ENCODE assay signal across 9 mouse cellular contexts in the genomic region with DNA sequence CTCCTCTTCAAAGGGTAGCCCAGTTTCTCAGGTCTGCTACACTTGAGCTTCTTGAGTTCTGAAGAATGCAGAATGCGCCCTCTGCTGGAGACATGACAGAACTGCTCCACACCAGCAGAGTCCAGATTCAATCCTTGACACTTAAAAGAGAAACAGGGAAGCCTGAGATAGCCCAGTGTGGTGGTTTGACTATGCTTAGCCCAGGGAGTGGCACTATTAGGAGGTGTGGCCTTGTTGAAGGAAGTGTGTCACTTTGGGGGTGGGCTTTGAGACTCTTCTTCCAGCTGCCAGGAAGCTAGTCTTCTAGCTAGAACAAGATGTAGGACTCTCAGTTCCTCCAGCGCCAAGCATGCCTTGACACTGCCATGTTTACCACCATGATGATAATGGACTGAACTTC. TPM values are rescaled to one million over a fixed set of nuclear protein-coding genes. Genes with fewer than 3 reads are reported as not detected.
A peak's percentile ranks its signal among the peaks of the same experiment; 100 is the strongest.
DNase-seq lines count a peak whose midpoint lies in the region; ATAC-seq lines count a peak whose summit lies in the region.
"Had no signal": no experiment of that assay in that cellular context is flagged by ENCODE, and none has a peak within 500 bp of the region (broad histone marks: within the 10 kb centered on the region; RNA-seq: fewer than 3 reads in every experiment).

No protein-coding gene starts in this region.

- no peak for ATAC-seq in embryonic facial prominence, embryonic 11.5 days (replicated peaks; ENCODE audit: insufficient number of reproducible peaks, low FRiP score, low TSS enrichment, low read depth)
- ATAC-seq in inflammation-experienced regulatory T-cells, adult 6 months: peak; percentile 43
- no peak for ATAC-seq in liver, embryonic 11.5 days (replicated peaks; ENCODE audit: low FRiP score)

- H3K36me3 ChIP-seq in embryonic facial prominence, embryonic 11.5 days (replicated peaks; ENCODE audit: control insufficient read depth, insufficient read depth, low read depth, low read length): no peaks in the 10 kb centered on the region
- H3K36me3 ChIP-seq in liver, embryonic 11.5 days (ENCODE audit: control insufficient read depth, insufficient read depth, low read length): no peaks in the 10 kb centered on the region

- 44% methylated on average over 2 of the region's 2 CpGs for WGBS in embryonic facial prominence, embryonic 11.5 days
- WGBS in liver, embryonic 11.5 days: 42% methylated on average over 2 of the region's 2 CpGs

- H3K27ac ChIP-seq in embryonic facial prominence, embryonic 11.5 days (replicated peaks; ENCODE audit: low read depth, low read length): no peak overlapping the region
- no peak overlapping the region for H3K27ac ChIP-seq in liver, embryonic 11.5 days (ENCODE audit: low read depth, low read length)

- DNase-seq in urinary bladder, postnatal 25 days (ENCODE audit: low spot score): peak; percentile 66
- DNase-seq in urinary bladder, postnatal 10 days (ENCODE audit: low spot score): no peak
- DNase-seq in adrenal gland, postnatal 25 days: peak; percentile 64
- peak; percentile 90 for DNase-seq in embryonic facial prominence, embryonic 11.5 days (ENCODE audit: low spot score)
- DNase-seq in liver, embryonic 11.5 days (ENCODE audit: low spot score): peak; percentile 60
- peak; percentile 77 for DNase-seq in right cerebral cortex, adult 18-20 months
- peak; percentile 55 for DNase-seq in yolk sac, embryonic 10.5 days (ENCODE audit: low spot score)

- no peak overlapping the region for H3K4me3 ChIP-seq in embryonic facial prominence, embryonic 11.5 days (ENCODE audit: low read depth, low read length)
- no peak overlapping the region for H3K4me3 ChIP-seq in liver, embryonic 11.5 days (ENCODE audit: low read depth, low read length)

- no peaks in the 10 kb centered on the region for H3K27me3 ChIP-seq in embryonic facial prominence, embryonic 11.5 days (ENCODE audit: control insufficient read depth, insufficient read depth, low read length)
- no peaks in the 10 kb centered on the region for H3K27me3 ChIP-seq in liver, embryonic 11.5 days (replicated peaks; ENCODE audit: control insufficient read depth, insufficient read depth, low read length)

- H3K9me3 ChIP-seq in embryonic facial prominence, embryonic 11.5 days (replicated peaks; ENCODE audit: control insufficient read depth, low read length): no peaks in the 10 kb centered on the region
- H3K9me3 ChIP-seq in liver, embryonic 11.5 days (ENCODE audit: control insufficient read depth, low read length): no peaks in the 10 kb centered on the region

- no peak overlapping the region for H3K9ac ChIP-seq in embryonic facial prominence, embryonic 11.5 days (replicated peaks; ENCODE audit: low read length)
- H3K9ac ChIP-seq in liver, embryonic 11.5 days (ENCODE audit: low read depth, low read length): no peak overlapping the region

- no peaks in the 10 kb centered on the region for H3K4me1 ChIP-seq in embryonic facial prominence, embryonic 11.5 days (ENCODE audit: control insufficient read depth, insufficient read depth, low read length)
- peaks cover 17% of the 10 kb centered on the region for H3K4me1 ChIP-seq in liver, embryonic 11.5 days (replicated peaks; ENCODE audit: control insufficient read depth, insufficient read depth, low read length)

- no peak overlapping the region for H3K4me2 ChIP-seq in embryonic facial prominence, embryonic 11.5 days (ENCODE audit: low read depth, low read length)
- H3K4me2 ChIP-seq in liver, embryonic 11.5 days: no peak overlapping the region

RNA-seq across cellular contexts. Expression of a gene that starts 3.9 kb away (rescaled TPM):
- total RNA-seq in adrenal gland, postnatal 25 days (2021): not detected in 2 replicates
- not detected in 2 replicates for polyA plus RNA-seq in embryonic facial prominence, embryonic 11.5 days (2014; fragmentation: Nextera tagmentation; extraction: Ambion mirVana)
- polyA plus RNA-seq in inflammation-experienced regulatory T-cells, adult 6 months (2017; shearing (Covaris generic)): not detected
- polyA plus RNA-seq in liver, embryonic 11.5 days (2014; fragmentation: Nextera tagmentation; extraction: Ambion mirVana): not detected in 2 replicates
- polyA plus RNA-seq: stomach, embryonic 16.5 days had no signal

RNA-seq across cellular contexts. Expression of a gene that starts 4.0 kb away (rescaled TPM):
- not detected in 2 replicates for total RNA-seq in adrenal gland, postnatal 25 days (2021)
- not detected in 2 replicates for polyA plus RNA-seq in embryonic facial prominence, embryonic 11.5 days (2014; fragmentation: Nextera tagmentation; extraction: Ambion mirVana)
- polyA plus RNA-seq in inflammation-experienced regulatory T-cells, adult 6 months (2017; shearing (Covaris generic)): 1 to 10 TPM in 2 of 3 experiments, under 1 TPM in 1; 0.77 to 2.1 (median 1.5) TPM
- polyA plus RNA-seq in liver, embryonic 11.5 days (2014; fragmentation: Nextera tagmentation; extraction: Ambion mirVana): not detected in 2 replicates
- polyA plus RNA-seq: stomach, embryonic 16.5 days had no signal
